Mouse (Mus musculus) myocyte (in vitro differentiated cells): Measurements from ENCODE around the gene Slc38a2.

Experiments used
- E2F4 ChIP-seq: IDR thresholded peaks from one replicate; pipeline ENCODE4 v1.6.1; 2011; ENCODE audit warnings: mild to moderate bottlenecking, control low read depth, moderate library complexity; ENCODE audit not compliant: insufficient read depth
- MAX ChIP-seq: IDR thresholded peaks from one replicate; pipeline ENCODE4 v1.6.1; 2011; ENCODE audit warnings: low read depth, mild to moderate bottlenecking, control low read depth
- MYOD1 ChIP-seq, 3 experiments: IDR thresholded peaks; one replicate each; pipeline ENCODE4 v1.6.1; 2011; ENCODE audit warnings: control low read depth in 2 of 3, low read depth in 2 of 3, mild to moderate bottlenecking in 2 of 3, moderate library complexity in 1 of 3; ENCODE audit not compliant: insufficient read length in 2 of 3, control insufficient read depth in 1 of 3
- MYOG ChIP-seq, 3 experiments: IDR thresholded peaks; one replicate each; pipeline ENCODE4 v1.6.1; 2011; ENCODE audit warnings: control low read depth in 2 of 3, low read depth in 2 of 3, mild to moderate bottlenecking in 2 of 3; ENCODE audit not compliant: insufficient read length in 2 of 3, control insufficient read depth in 1 of 3, insufficient read depth in 1 of 3
- POLR2A ChIP-seq: IDR thresholded peaks from one replicate; pipeline ENCODE4 v1.6.1; 2011; ENCODE audit warnings: low read depth, mild to moderate bottlenecking, control low read depth, moderate library complexity; ENCODE audit not compliant: insufficient read length
- POLR2AphosphoS2 ChIP-seq: IDR thresholded peaks from one replicate; pipeline ENCODE4 v1.6.1; 2011; ENCODE audit warnings: low read depth, control low read depth; ENCODE audit not compliant: insufficient read length
- REST ChIP-seq: IDR thresholded peaks from one replicate; pipeline ENCODE4 v1.6.1; 2011; ENCODE audit warnings: mild to moderate bottlenecking, control low read depth, moderate library complexity; ENCODE audit not compliant: insufficient read depth, insufficient read length
- SRF ChIP-seq: IDR thresholded peaks from one replicate; pipeline ENCODE4 v1.6.1; 2011; ENCODE audit warnings: low read depth; ENCODE audit not compliant: control insufficient read depth, insufficient read length
- TCF12 ChIP-seq: IDR thresholded peaks from one replicate; pipeline ENCODE4 v1.6.1; 2011; ENCODE audit warnings: mild to moderate bottlenecking, control low read depth; ENCODE audit not compliant: poor library complexity, insufficient read depth, severe bottlenecking
- USF1 ChIP-seq: IDR thresholded peaks from one replicate; pipeline ENCODE4 v1.6.1; 2011; ENCODE audit warnings: low read depth, mild to moderate bottlenecking, control low read depth, moderate library complexity

GRCm38 (mm10) chr15:96710352-96711114, 11.0 kb upstream of the Slc38a2 start:
- TF ChIP-seq POLR2AphosphoS2 (no peak), MYOG (IDR thresholded peaks at IDR 0.05; ENCODE audit: control insufficient read depth in 1 of 3, insufficient read depth in 1 of 3, insufficient read length in 2 of 3, low read depth in 2 of 3) (no peak), POLR2A (no peak), MAX (no peak), TCF12 (no peak), E2F4 (no peak), MYOD1 (IDR thresholded peaks at IDR 0.05; ENCODE audit: control insufficient read depth in 1 of 3, insufficient read length in 2 of 3, low read depth in 2 of 3) (no peak), REST (no peak), SRF (no peak), USF1 (no peak)
